Mouse (Mus musculus) A20 (cell line): ENCODE data around the gene Crip1.
"Not testable (repeated sequence)": the region's sequence is repeated elsewhere in the genome, so short reads cannot be mapped to it uniquely, and the experiment has no call there.

ENCODE experiments used
- DNase-seq: peaks from one replicate; pipeline ENCODE4 v3.0.0-alpha.2; 2011; ENCODE audit warnings: low read depth, low spot score

Gene Crip1

GRCm38 (mm10) chr12:113181020-113181419, 34.9 kb downstream of the Crip1 start:
- no peak for DNase-seq

GRCm38 (mm10) chr12:113184945-113185344, 38.8 kb downstream of the Crip1 start:
- DNase-seq: no peak

DNA sequence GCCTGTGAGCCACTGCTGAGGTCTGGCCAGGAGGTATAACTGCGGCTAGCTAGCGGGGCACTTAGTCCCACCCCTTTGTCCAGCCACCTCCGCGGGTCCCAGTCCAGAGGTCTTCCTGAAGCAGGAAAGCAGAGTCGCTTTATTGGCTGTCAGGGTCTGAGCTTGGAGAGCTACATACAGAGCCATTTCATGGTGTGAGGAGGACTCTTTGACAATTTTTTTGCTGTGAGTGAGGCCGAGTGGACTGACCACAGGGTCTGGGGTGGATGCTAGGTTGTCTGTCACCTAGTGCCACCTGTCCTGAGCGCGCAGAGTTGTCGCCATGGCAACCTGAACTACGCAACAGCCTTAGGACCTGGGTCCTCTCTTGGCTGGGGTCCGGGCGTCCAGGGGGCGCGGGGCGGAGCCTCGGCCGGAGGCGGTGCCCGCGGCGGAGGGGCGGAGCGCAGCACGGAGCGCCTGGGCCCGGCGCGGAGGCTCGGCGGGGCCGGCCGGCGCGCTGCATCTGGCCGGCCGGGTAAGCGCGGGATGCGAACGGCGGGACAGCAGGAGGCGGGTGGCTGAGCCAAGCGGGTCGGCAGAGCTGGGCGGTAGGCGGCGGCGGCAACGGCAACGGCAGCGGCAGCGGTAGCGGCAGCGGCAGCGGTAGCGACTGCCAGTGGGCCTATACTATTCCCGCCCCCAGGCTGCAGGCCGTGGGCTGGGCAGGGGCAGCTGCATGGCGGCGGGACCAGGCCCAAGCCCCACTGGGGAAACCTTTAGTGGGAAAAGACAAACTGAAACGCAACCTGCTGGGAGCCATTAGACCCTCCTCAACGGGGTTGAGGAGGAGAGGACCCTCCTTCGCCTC, 39.6 kb downstream of the Crip1 start, which contains the start of gene Tmem121:
TSS of gene Tmem121 (plus strand) at position 489 of the 850 bp plus-strand sequence.
- peak; percentile 65 for DNase-seq

GRCm38 (mm10) chr12:113186326-113187010, 40.4 kb downstream of the Crip1 start:
- no peak for DNase-seq

- no peak for DNase-seq
Observed at GRCm38 (mm10) chr12:113187011-113187375, 40.9 kb downstream of the Crip1 start.

DNA sequence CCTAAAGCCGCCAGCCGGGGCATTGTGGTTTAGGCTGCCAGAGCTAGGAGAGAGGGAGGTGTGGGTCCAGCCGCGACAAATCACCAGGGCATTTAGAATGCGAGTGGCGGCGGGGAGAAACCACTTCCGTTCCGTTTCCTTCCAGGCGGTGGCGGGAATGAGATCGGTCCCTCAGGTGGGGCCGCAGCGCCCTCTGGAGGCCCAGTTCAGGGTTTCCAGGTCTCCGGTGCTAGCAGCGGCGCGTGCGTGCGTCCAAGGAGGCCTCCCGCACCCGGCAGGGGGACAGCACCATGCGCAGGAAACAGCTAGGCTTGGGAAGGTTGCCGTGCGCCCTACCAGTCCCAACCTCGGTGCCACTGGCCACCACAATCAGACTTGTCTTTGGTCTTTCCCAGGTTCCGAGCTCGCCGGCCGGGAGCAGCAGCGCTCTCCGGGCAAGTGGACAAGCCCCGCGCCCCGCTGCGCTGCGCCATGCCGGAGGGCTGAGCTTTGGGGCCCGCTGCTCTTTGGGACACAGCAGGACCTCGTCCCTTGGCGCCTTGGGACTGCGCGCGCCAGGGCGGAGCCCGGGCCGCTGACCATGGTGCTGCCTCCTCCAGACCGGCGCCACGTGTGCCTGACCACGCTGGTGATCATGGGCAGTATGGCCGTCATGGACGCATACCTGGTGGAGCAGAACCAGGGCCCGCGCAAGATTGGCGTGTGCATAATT, 41.6 kb downstream of the Crip1 start:
- peak; percentile 87 for DNase-seq

GRCm38 (mm10) chr12:113188349-113189055, 42.4 kb downstream of the Crip1 start:
- DNase-seq: no peak

DNA sequence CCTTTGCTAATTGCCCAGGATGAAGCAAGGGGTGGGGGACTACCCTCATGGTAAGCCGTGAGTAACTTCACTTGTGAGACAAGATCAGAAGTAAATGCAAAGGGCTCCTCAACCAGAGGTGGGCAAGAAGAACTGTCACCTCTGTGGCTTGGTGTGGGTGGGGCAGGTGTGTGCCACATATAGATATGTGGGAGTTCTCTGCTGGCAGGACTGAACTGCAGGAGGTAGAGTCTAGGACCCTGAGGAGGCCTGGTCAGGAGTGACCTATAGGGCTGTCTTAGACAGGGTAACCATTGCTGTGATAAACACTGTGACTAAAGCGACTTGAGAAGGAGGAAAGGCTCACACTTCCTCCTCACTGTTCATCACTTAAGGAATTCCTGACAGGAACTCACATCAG, 47.3 kb downstream of the Crip1 start:
- DNase-seq: no peak

DNA sequence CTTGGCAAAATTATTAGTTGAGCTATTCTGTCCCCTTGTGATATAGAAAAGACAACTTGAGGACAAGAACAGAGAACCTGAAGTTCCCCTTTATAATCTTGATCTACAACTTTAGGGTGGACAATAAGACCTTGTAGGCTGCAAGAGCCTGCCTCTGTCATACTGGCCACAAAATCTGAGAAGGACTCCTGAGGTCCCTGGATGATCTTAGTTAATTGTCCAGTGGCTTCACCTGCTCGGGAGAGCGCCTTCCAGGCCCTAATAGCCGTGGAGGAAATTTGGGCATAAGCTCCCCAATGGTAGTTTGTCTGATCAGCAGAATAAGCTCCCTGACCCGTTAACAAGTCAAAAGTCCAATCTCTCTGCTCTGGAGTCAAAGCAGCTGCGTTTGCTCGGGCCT, 53.0 kb downstream of the Crip1 start:
- not testable (repeated sequence) for DNase-seq

- no peak for DNase-seq
Observed at GRCm38 (mm10) chr12:113201301-113201700, 55.2 kb downstream of the Crip1 start.

DNA sequence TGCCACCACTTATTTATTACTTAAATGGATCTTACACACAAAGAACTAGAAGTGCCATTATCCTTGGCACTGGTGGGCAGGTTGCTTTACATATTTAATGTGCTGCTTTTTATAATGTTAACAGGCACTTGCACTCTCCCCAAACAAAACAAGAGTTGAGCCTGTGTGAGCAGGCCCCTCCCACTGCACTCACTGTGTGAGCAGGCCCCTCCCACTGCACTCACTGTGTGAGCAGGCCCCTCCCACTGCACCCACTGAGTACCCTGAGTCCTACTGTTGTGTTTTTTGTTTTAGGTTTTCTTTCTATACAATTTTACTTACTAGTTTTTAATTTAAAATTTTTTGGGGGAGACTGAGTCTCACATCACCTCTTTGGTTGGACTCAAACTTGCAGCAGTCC, 55.9 kb downstream of the Crip1 start:
- DNase-seq: peak; percentile 35
